Mouse (Mus musculus): Measurements from ENCODE around the gene Atrip. TPM values are rescaled to one million over a fixed set of nuclear protein-coding genes. Genes with fewer than 3 reads are reported as not detected.

Atrip gene
- polyA plus RNA-seq, 1 experiment from 2014 or later = 18.6 TPM

- H3K36me3 ChIP-seq (ENCODE audit: control insufficient read depth, insufficient read depth, low read length) = peaks cover 14% of the 10 kb centered on the region
- no peaks in the 10 kb centered on the region for H3K27me3 ChIP-seq (ENCODE audit: control insufficient read depth, insufficient read depth, low read length)
- WGBS (ENCODE audit: insufficient replicate concordance) = 90% methylated on average over 9 of the region's 9 CpGs
Measured at GRCm38 (mm10) chr9:109052490-109053260, 21.2 kb downstream of the Atrip start.

GRCm38 (mm10) chr9:109051651-109052489 is 22.1 kb downstream of the Atrip start:
- Histone ChIP-seq H3K27me3 (ENCODE audit: control insufficient read depth, insufficient read depth, low read length) (no peaks in the 10 kb centered on the region), H3K9me3 (replicated peaks; ENCODE audit: control insufficient read depth, low read length) (no peaks in the 10 kb centered on the region), H3K4me1 (ENCODE audit: control insufficient read depth, insufficient read depth, low read length) (peaks cover 8% of the 10 kb centered on the region), H3K4me3 (ENCODE audit: low read depth, low read length) (no peak overlapping the region), H3K36me3 (ENCODE audit: control insufficient read depth, insufficient read depth, low read length) (peaks cover 9% of the 10 kb centered on the region; the same call in 1 of the 2 replicates), H3K9ac (ENCODE audit: low read depth, low read length) (no peak overlapping the region), H3K27ac (ENCODE audit: low read depth, low read length) (no peak overlapping the region), H3K4me2 (no peak overlapping the region)
- no peak for ATAC-seq (replicated peaks; ENCODE audit: insufficient number of reproducible peaks, low FRiP score, low TSS enrichment)
- WGBS (ENCODE audit: insufficient replicate concordance) = 80% methylated on average over 10 of the region's 10 CpGs

More at GRCm38 (mm10) chr9:109052490-109053260, 21.2 kb downstream of the Atrip start:
- Histone ChIP-seq H3K4me1 (ENCODE audit: control insufficient read depth, insufficient read depth, low read length) (peaks cover 8% of the 10 kb centered on the region), H3K27ac (ENCODE audit: low read depth, low read length) (no peak overlapping the region), H3K4me3 (ENCODE audit: low read depth, low read length) (no peak overlapping the region), H3K9ac (ENCODE audit: low read depth, low read length) (no peak overlapping the region), H3K9me3 (replicated peaks; ENCODE audit: control insufficient read depth, low read length) (no peaks in the 10 kb centered on the region), H3K4me2 (no peak overlapping the region)
- no peak for ATAC-seq (replicated peaks; ENCODE audit: insufficient number of reproducible peaks, low FRiP score, low TSS enrichment)

GRCm38 (mm10) chr9:109051011-109051501 is 22.9 kb downstream of the Atrip start:
- 87% methylated on average over 13 of the region's 13 CpGs for WGBS (ENCODE audit: insufficient replicate concordance)
- no peak overlapping the region for H3K4me2 ChIP-seq
- H3K4me1 ChIP-seq (ENCODE audit: control insufficient read depth, insufficient read depth, low read length) = peaks cover 8% of the 10 kb centered on the region
- no peak overlapping the region for H3K9ac ChIP-seq (ENCODE audit: low read depth, low read length)
- no peaks in the 10 kb centered on the region for H3K9me3 ChIP-seq (replicated peaks; ENCODE audit: control insufficient read depth, low read length)
- no peaks in the 10 kb centered on the region for H3K27me3 ChIP-seq (ENCODE audit: control insufficient read depth, insufficient read depth, low read length)
- no peak overlapping the region for H3K27ac ChIP-seq (ENCODE audit: low read depth, low read length)
- no peak for ATAC-seq (replicated peaks; ENCODE audit: insufficient number of reproducible peaks, low FRiP score, low TSS enrichment)
- no peak overlapping the region for H3K4me3 ChIP-seq (ENCODE audit: low read depth, low read length)
- H3K36me3 ChIP-seq (ENCODE audit: control insufficient read depth, insufficient read depth, low read length) = peaks cover 3% of the 10 kb centered on the region; the same call in 1 of the 2 replicates

- Histone ChIP-seq H3K4me2 (no peak overlapping the region), H3K9ac (ENCODE audit: low read depth, low read length) (no peak overlapping the region), H3K27me3 (ENCODE audit: control insufficient read depth, insufficient read depth, low read length) (no peaks in the 10 kb centered on the region), H3K4me3 (ENCODE audit: low read depth, low read length) (no peak overlapping the region), H3K4me1 (ENCODE audit: control insufficient read depth, insufficient read depth, low read length) (peaks cover 8% of the 10 kb centered on the region), H3K9me3 (replicated peaks; ENCODE audit: control insufficient read depth, low read length) (no peaks in the 10 kb centered on the region), H3K27ac (ENCODE audit: low read depth, low read length) (no peak overlapping the region), H3K36me3 (ENCODE audit: control insufficient read depth, insufficient read depth, low read length) (peaks cover 3% of the 10 kb centered on the region; the same call in 1 of the 2 replicates)
- ATAC-seq (replicated peaks; ENCODE audit: insufficient number of reproducible peaks, low FRiP score, low TSS enrichment) = no peak
- 75% methylated on average over 3 of the region's 3 CpGs for WGBS (ENCODE audit: insufficient replicate concordance)
Measured at GRCm38 (mm10) chr9:109050674-109050997, 23.3 kb downstream of the Atrip start.

- no peak for ATAC-seq (replicated peaks; ENCODE audit: insufficient number of reproducible peaks, low FRiP score, low TSS enrichment)
- H3K9me3 ChIP-seq (replicated peaks; ENCODE audit: control insufficient read depth, low read length) = no peaks in the 10 kb centered on the region
- no peak overlapping the region for H3K9ac ChIP-seq (ENCODE audit: low read depth, low read length)
- H3K36me3 ChIP-seq (ENCODE audit: control insufficient read depth, insufficient read depth, low read length) = peaks cover 3% of the 10 kb centered on the region; the same call in 1 of the 2 replicates
- H3K4me2 ChIP-seq = no peak overlapping the region
- no peaks in the 10 kb centered on the region for H3K27me3 ChIP-seq (ENCODE audit: control insufficient read depth, insufficient read depth, low read length)
- WGBS (ENCODE audit: insufficient replicate concordance) = 75% methylated on average over 9 of the region's 9 CpGs
- H3K4me1 ChIP-seq (ENCODE audit: control insufficient read depth, insufficient read depth, low read length) = peaks cover 4% of the 10 kb centered on the region
- H3K4me3 ChIP-seq (ENCODE audit: low read depth, low read length) = no peak overlapping the region
- no peak overlapping the region for H3K27ac ChIP-seq (ENCODE audit: low read depth, low read length)
Measured at GRCm38 (mm10) chr9:109049996-109050673, 23.8 kb downstream of the Atrip start.

GRCm38 (mm10) chr9:109049316-109049715 is 24.6 kb downstream of the Atrip start:
- Histone ChIP-seq H3K9ac (ENCODE audit: low read depth, low read length) (no peak overlapping the region), H3K4me2 (no peak overlapping the region), H3K27ac (ENCODE audit: low read depth, low read length) (no peak overlapping the region), H3K4me3 (ENCODE audit: low read depth, low read length) (no peak overlapping the region), H3K36me3 (ENCODE audit: control insufficient read depth, insufficient read depth, low read length) (peaks cover 3% of the 10 kb centered on the region; the same call in 1 of the 2 replicates), H3K4me1 (ENCODE audit: control insufficient read depth, insufficient read depth, low read length) (0 out of 2 replicates have a peak, but pooled peaks cover 1% of the 10 kb centered on the region), H3K27me3 (ENCODE audit: control insufficient read depth, insufficient read depth, low read length) (no peaks in the 10 kb centered on the region), H3K9me3 (replicated peaks; ENCODE audit: control insufficient read depth, low read length) (no peaks in the 10 kb centered on the region)
- ATAC-seq (replicated peaks; ENCODE audit: insufficient number of reproducible peaks, low FRiP score, low TSS enrichment) = no peak
- 80% methylated on average over 7 of the region's 7 CpGs for WGBS (ENCODE audit: insufficient replicate concordance)

GRCm38 (mm10) chr9:109046306-109046705 is 27.6 kb downstream of the Atrip start:
- Histone ChIP-seq H3K4me3 (ENCODE audit: low read depth, low read length) (no peak overlapping the region), H3K4me2 (no peak overlapping the region), H3K27ac (ENCODE audit: low read depth, low read length) (no peak overlapping the region), H3K27me3 (ENCODE audit: control insufficient read depth, insufficient read depth, low read length) (no peaks in the 10 kb centered on the region), H3K36me3 (ENCODE audit: control insufficient read depth, insufficient read depth, low read length) (peaks cover 3% of the 10 kb centered on the region; the same call in 1 of the 2 replicates), H3K9ac (ENCODE audit: low read depth, low read length) (no peak overlapping the region), H3K9me3 (replicated peaks; ENCODE audit: control insufficient read depth, low read length) (no peaks in the 10 kb centered on the region), H3K4me1 (ENCODE audit: control insufficient read depth, insufficient read depth, low read length) (peaks cover 2% of the 10 kb centered on the region; the same call in 1 of the 2 replicates)
- ATAC-seq (replicated peaks; ENCODE audit: insufficient number of reproducible peaks, low FRiP score, low TSS enrichment) = no peak
- WGBS (ENCODE audit: insufficient replicate concordance) = 36% methylated on average over 5 of the region's 5 CpGs

GRCm38 (mm10) chr9:109041351-109041750 is 32.6 kb downstream of the Atrip start:
- no peaks in the 10 kb centered on the region for H3K36me3 ChIP-seq (ENCODE audit: control insufficient read depth, insufficient read depth, low read length)
- no peaks in the 10 kb centered on the region for H3K27me3 ChIP-seq (ENCODE audit: control insufficient read depth, insufficient read depth, low read length)
- 62% methylated on average over 7 of the region's 7 CpGs for WGBS (ENCODE audit: insufficient replicate concordance)
- peak overlapping the region; percentile 39 for H3K4me2 ChIP-seq
- no peak overlapping the region for H3K4me3 ChIP-seq (ENCODE audit: low read depth, low read length)
- peaks cover 29% of the 10 kb centered on the region for H3K4me1 ChIP-seq (ENCODE audit: control insufficient read depth, insufficient read depth, low read length)
- no peaks in the 10 kb centered on the region for H3K9me3 ChIP-seq (replicated peaks; ENCODE audit: control insufficient read depth, low read length)
- ATAC-seq (replicated peaks; ENCODE audit: insufficient number of reproducible peaks, low FRiP score, low TSS enrichment) = no peak
- peak overlapping the region; percentile 22; the same call in 1 of the 2 replicates for H3K27ac ChIP-seq (ENCODE audit: low read depth, low read length)
- peak overlapping the region; percentile 16; the same call in 1 of the 2 replicates for H3K9ac ChIP-seq (ENCODE audit: low read depth, low read length)

All from heart, embryonic 11.5 days (tissue).